Mouse (Mus musculus): ENCODE measurements at regions not wholly inside any gene's neighbourhood (a gene's known extent, or its start where the extent isn't known, plus 50 kb on each side); places are given as distances from the start of the nearest gene placed in this dataset.
"Not testable (repeated sequence)": the region's sequence is repeated elsewhere in the genome, so short reads cannot be mapped to it uniquely, and the experiment has no call there.

GRCm38 (mm10) chr2:57185151-57185550 is 52.3 kb upstream of the Gpd2 start:
- DNase-seq (ENCODE audit: low spot score in 2 of 2) = no peak

- not testable (repeated sequence) for DNase-seq (ENCODE audit: low spot score in 2 of 2)
Measured at GRCm38 (mm10) chr2:57183108-57183507, 54.3 kb upstream of the Gpd2 start.

- peak; percentile 89 to 95 for DNase-seq (ENCODE audit: low spot score in 2 of 2)
Measured at GRCm38 (mm10) chr2:57181692-57182541, 55.5 kb upstream of the Gpd2 start.

- DNase-seq (ENCODE audit: low spot score in 2 of 2) = no peak
Measured at GRCm38 (mm10) chr2:57181350-57181691, 56.1 kb upstream of the Gpd2 start.

- no peak for DNase-seq (ENCODE audit: low spot score in 2 of 2)
Measured at GRCm38 (mm10) chr2:57178056-57178455, 54.3 kb upstream of the Nr4a2 start.

- DNase-seq (ENCODE audit: low spot score in 2 of 2) = no peak
Measured at GRCm38 (mm10) chr2:57176547-57176946, 52.7 kb upstream of the Nr4a2 start.

GRCm38 (mm10) chr2:57175219-57175618 is 51.4 kb upstream of the Nr4a2 start:
- no peak for DNase-seq (ENCODE audit: low spot score in 2 of 2)

Measured in gastrocnemius, postnatal 4 days (tissue).